Comparison of ENCODE assay signal across 8 mouse cellular contexts in genomic region chr15:40166560-40167275, GRCm38 (mm10). TPM values are rescaled to one million over a fixed set of nuclear protein-coding genes. Genes with fewer than 3 reads are reported as not detected.
DNase-seq lines count a peak whose midpoint lies in the region; ATAC-seq and TF ChIP-seq lines count a peak whose summit lies in the region.

No protein-coding gene starts in this region.

- no peaks in the 10 kb centered on the region for H3K27me3 ChIP-seq in thymus, adult 2 months (ENCODE audit: control insufficient read depth, insufficient read depth, low read length)
- no peaks in the 10 kb centered on the region for H3K27me3 ChIP-seq in forebrain, embryonic 16.5 days (replicated peaks; ENCODE audit: control insufficient read depth, insufficient read depth, low read length)
- no peaks in the 10 kb centered on the region for H3K27me3 ChIP-seq in intestine, embryonic 14.5 days (replicated peaks; ENCODE audit: control insufficient read depth, insufficient read depth, low read length)
- 0 out of 2 replicates have a peak, but pooled peaks cover 3% of the 10 kb centered on the region for H3K27me3 ChIP-seq in limb, embryonic 15.5 days

- WGBS in thymus, adult 2 months: 30% methylated on average over 9 of the region's 9 CpGs
- 31% methylated on average over 9 of the region's 9 CpGs for WGBS in forebrain, embryonic 16.5 days
- 29% methylated on average over 9 of the region's 9 CpGs for WGBS in intestine, embryonic 14.5 days
- WGBS in limb, embryonic 15.5 days: 17% methylated on average over 9 of the region's 9 CpGs

- no peak overlapping the region for H3K4me3 ChIP-seq in thymus, adult 2 months (ENCODE audit: control insufficient read depth, insufficient read depth, low read length)
- no peak overlapping the region for H3K4me3 ChIP-seq in forebrain, embryonic 16.5 days (replicated peaks; ENCODE audit: low read length)
- no peak overlapping the region for H3K4me3 ChIP-seq in intestine, embryonic 14.5 days (ENCODE audit: low read depth, low read length)
- peak overlapping the region; percentile 19 for H3K4me3 ChIP-seq in limb, embryonic 15.5 days

- no peaks in the 10 kb centered on the region for H3K36me3 ChIP-seq in thymus, adult 2 months (ENCODE audit: control insufficient read depth, insufficient read depth, low read length)
- no peaks in the 10 kb centered on the region for H3K36me3 ChIP-seq in forebrain, embryonic 16.5 days (ENCODE audit: control insufficient read depth, insufficient read depth)
- H3K36me3 ChIP-seq in intestine, embryonic 14.5 days (ENCODE audit: control insufficient read depth, insufficient read depth, low read length): no peaks in the 10 kb centered on the region
- H3K36me3 ChIP-seq in limb, embryonic 15.5 days: no peaks in the 10 kb centered on the region

- no peak overlapping the region for H3K27ac ChIP-seq in thymus, adult 2 months (ENCODE audit: control insufficient read depth, insufficient read depth, low read length)
- H3K27ac ChIP-seq in forebrain, embryonic 16.5 days (ENCODE audit: low read length): no peak overlapping the region
- no peak overlapping the region for H3K27ac ChIP-seq in intestine, embryonic 14.5 days (ENCODE audit: low read depth)
- H3K27ac ChIP-seq in limb, embryonic 15.5 days: no peak overlapping the region; the same call in 1 of the 2 replicates

- H3K9ac ChIP-seq in forebrain, embryonic 16.5 days (replicated peaks; ENCODE audit: low read depth, low read length): 0 out of 2 replicates have a peak overlapping the region, but pooled peaks have one; percentile 32
- H3K9ac ChIP-seq in intestine, embryonic 14.5 days (ENCODE audit: low read length): no peak overlapping the region
- H3K9ac ChIP-seq in limb, embryonic 15.5 days: no peak overlapping the region

- no peak for TF ChIP-seq POLR2A in thymus, adult 2 months (IDR thresholded peaks at IDR 0.05; ENCODE audit: control insufficient read depth, extremely low read depth, insufficient read depth, low read length, poor library complexity)

- DNase-seq in thymus, adult 2 months: peak; percentile 17
- no peak for DNase-seq in thymus, adult 18-20 months
- peak; percentile 39 for DNase-seq in c-Kit-positive CD71-negative TER-119-negative erythroid progenitor cells, embryonic 14.5 days (ENCODE audit: low read depth)
- DNase-seq in intestine, embryonic 14.5 days (ENCODE audit: low spot score): no peak
- peak; percentile 50 for DNase-seq in retina, adult 2 months (ENCODE audit: low read depth, low spot score)
- no peak for DNase-seq in urinary bladder, adult 2 months (ENCODE audit: low spot score)

- H3K4me1 ChIP-seq in thymus, adult 2 months (replicated peaks; ENCODE audit: control insufficient read depth, insufficient read depth, low read length): no peaks in the 10 kb centered on the region
- peaks cover 25% of the 10 kb centered on the region for H3K4me1 ChIP-seq in forebrain, embryonic 16.5 days (replicated peaks; ENCODE audit: control insufficient read depth, insufficient read depth, low read length)
- H3K4me1 ChIP-seq in intestine, embryonic 14.5 days (replicated peaks; ENCODE audit: control insufficient read depth, insufficient read depth, low read length): peaks cover 11% of the 10 kb centered on the region; the same call in 1 of the 2 replicates
- peaks cover 12% of the 10 kb centered on the region for H3K4me1 ChIP-seq in limb, embryonic 15.5 days

- no peak for TF ChIP-seq CTCF in thymus, adult 2 months (IDR thresholded peaks at IDR 0.05; ENCODE audit: borderline replicate concordance, control insufficient read depth, extremely low read depth, insufficient read depth, low read length, poor library complexity)

- ATAC-seq in forebrain, embryonic 16.5 days: peak; percentile 54
- 0 out of 2 replicates have a peak, but pooled peaks have one; percentile 47 for ATAC-seq in intestine, embryonic 14.5 days (replicated peaks; ENCODE audit: low FRiP score, low TSS enrichment, low read depth)
- ATAC-seq in limb, embryonic 15.5 days (ENCODE audit: insufficient number of reproducible peaks, low FRiP score, low TSS enrichment, low read depth): no peak

- H3K4me2 ChIP-seq in forebrain, embryonic 16.5 days (ENCODE audit: low read length): peak overlapping the region; percentile 37
- no peak overlapping the region for H3K4me2 ChIP-seq in intestine, embryonic 14.5 days (ENCODE audit: low read length)
- H3K4me2 ChIP-seq in limb, embryonic 15.5 days: peak overlapping the region; percentile 40

- H3K9me3 ChIP-seq in forebrain, embryonic 16.5 days (ENCODE audit: control insufficient read depth, low read length): no peaks in the 10 kb centered on the region
- no peaks in the 10 kb centered on the region for H3K9me3 ChIP-seq in intestine, embryonic 14.5 days (ENCODE audit: control insufficient read depth, low read length)
- H3K9me3 ChIP-seq in limb, embryonic 15.5 days: no peaks in the 10 kb centered on the region

RNA-seq across cellular contexts. Expression of gene 9330182O14Rik, which starts 32.6 kb away (rescaled TPM):
- polyA plus RNA-seq in thymus, adult 2 months (2012; rRNA removed): not detected in 2 replicates
- not detected in 2 replicates for polyA plus RNA-seq in forebrain, embryonic 16.5 days (2015; fragmentation: Nextera tagmentation; extraction: Ambion mirVana)
- polyA plus RNA-seq in intestine, embryonic 14.5 days (2014; fragmentation: Nextera tagmentation; extraction: Ambion mirVana): not detected in 2 replicates
- polyA plus RNA-seq in limb, embryonic 15.5 days (2015; fragmentation: Nextera tagmentation; extraction: Ambion mirVana): not detected in 2 replicates
- not detected in 2 replicates for polyA plus RNA-seq in urinary bladder, adult 2 months (2012; rRNA removed)

Comparison
In these comparisons a context has a peak if more than half of its experiments do, and no peak if none do; other contexts are left out.
1. DNase-seq: peak in thymus, adult 2 months (single experiment), c-Kit-positive CD71-negative TER-119-negative erythroid progenitor cells, embryonic 14.5 days (single experiment) and retina, adult 2 months (single experiment); none in thymus, adult 18-20 months (0 of 2), intestine, embryonic 14.5 days (single experiment) and urinary bladder, adult 2 months (single experiment).